Mouse (Mus musculus): ENCODE measurements around the gene Rps13.

The Rps13 gene

GRCm38 (mm10) chr7:116333713-116334668, at the start of gene Rps13:
TSS of gene Rps13 (minus strand) at chr7:116334195.
- DNase-seq (ENCODE audit: low read depth, low spot score), result peak; percentile 96

DNA sequence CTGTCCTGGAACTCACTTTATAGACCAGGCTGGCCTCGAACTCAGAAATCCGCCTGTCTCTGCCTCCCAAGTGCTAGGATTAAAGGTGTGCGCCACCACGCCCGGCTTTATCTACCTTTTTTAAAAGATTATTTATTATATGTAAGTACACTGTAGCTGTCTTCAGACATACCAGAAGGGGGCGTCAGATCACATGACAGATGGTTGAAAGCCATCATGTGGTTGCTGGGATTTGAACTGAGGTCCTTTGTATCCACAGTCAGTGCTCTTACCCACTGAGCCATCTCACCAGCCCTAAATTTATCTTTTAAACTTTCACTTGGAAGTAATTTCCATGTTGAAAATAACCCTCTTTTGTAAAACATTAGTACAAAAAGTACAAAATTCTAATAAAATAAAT, 45.2 kb upstream of the Rps13 start:
- peak; percentile 60 for DNase-seq (ENCODE audit: low read depth, low spot score)

DNA sequence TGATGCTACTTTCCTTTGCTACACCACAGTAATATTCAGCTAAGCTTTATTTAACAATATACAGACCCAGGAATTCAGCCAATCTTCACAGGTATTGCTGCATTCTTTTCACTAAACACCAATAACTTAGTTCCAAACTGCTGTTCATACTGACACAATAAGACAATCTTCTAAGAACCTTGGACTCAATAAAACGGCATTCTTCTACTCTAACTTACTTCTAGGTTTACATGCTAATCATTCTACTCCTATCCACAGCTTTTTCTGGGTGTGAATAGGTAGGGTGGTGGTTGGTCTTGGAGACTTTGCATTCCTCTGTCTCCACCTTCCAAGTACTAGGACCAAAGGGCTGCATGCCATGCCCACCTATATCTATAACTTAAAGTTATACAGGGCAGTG, 40.3 kb upstream of the Rps13 start:
- no peak for DNase-seq (ENCODE audit: low read depth, low spot score)

DNA sequence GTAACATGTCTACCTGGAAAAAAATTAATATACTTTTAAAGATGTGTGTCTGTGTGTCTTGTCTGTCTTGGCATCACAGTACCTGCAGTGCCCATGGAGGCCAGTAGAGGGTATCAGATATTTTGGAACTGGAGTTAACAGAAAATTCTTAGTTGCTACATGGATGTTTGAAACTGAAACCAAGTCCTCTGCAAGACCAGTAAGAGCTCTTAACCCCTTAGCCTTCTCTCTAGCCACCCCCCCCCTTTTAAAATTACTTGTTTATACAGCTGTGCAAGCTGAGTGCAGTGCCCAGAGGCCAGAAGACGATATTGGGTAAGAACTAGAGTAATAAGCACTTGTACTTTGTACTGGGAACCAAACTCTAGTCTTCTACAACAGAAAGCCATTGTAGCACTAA, 2.2 kb upstream of the Rps13 start:
- DNase-seq (ENCODE audit: low read depth, low spot score), result peak; percentile 65

GRCm38 (mm10) chr7:116335133-116335532, 1.1 kb upstream of the Rps13 start:
- peak; percentile 1 for DNase-seq (ENCODE audit: low read depth, low spot score)

DNA sequence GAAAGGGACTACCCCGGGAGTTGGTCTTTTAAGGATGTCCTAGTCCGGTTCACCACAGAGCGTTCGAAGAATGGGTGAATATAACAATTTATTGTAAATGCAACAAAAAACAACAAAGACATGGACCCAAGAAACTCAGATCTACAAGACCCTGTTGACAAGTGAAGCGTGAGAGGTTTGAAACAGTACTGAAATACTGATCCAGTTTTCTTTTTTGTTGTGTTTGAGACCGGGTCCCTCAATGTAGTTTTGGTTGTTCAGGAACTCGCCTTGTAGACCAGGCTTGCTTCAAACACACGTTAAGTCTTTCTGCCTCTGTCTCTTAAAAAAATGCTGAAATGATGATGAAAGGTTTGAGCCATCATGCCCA, 659 bp upstream of the Rps13 start:
- no peak for DNase-seq (ENCODE audit: low read depth, low spot score)

GRCm38 (mm10) chr7:116331246-116331645, 2.7 kb downstream of the Rps13 start:
- DNase-seq (ENCODE audit: low read depth, low spot score), result no peak

- DNase-seq (ENCODE audit: low read depth, low spot score), result no peak
These were observed 4.1 kb downstream of the Rps13 start for GRCm38 (mm10) chr7:116329858-116330257.

DNA sequence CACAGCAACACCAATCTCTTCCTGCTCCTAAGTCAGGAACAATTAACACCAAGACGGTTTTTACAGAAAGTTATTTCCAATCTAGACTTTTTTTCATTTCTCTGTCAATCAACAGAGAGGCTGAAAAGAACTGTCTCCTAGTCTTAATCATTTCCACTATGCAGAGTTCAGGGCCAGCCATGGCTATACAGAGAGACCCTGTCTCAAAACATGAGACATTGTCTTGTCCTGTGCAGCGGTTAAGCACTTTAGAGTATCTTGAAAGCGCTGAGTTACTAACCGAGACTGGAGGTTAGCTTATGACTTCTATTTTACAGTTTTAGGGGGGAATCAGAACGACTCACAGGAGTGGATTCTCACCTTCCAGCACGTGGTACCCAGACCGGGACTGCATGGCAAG, 5.2 kb downstream of the Rps13 start:
- DNase-seq (ENCODE audit: low read depth, low spot score), result no peak

GRCm38 (mm10) chr7:116327901-116328300, 6.1 kb downstream of the Rps13 start:
- DNase-seq (ENCODE audit: low read depth, low spot score), result no peak

GRCm38 (mm10) chr7:116323331-116323964, 10.5 kb downstream of the Rps13 start:
- DNase-seq (ENCODE audit: low read depth, low spot score), result peak; percentile 72

DNA sequence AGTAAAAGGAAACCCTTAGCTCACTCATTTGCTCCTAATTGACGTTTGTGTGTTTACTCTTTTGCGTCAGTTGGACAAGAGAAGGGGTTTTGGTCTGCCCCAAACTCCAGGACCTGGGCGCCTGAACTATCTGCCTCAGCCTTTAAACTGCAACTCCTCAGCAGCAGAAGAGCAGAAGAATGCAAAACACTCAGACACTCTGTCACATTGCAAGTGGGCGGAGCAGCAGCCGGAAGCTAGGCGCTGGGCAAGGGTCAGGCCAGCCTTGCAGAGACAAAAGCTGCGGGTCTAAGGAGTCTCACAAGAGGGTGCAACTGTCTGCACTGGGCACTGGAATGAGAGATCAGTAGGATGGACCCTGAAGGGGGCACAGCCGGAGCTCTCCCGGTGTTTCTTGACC, 24.5 kb downstream of the Rps13 start:
- DNase-seq (ENCODE audit: low read depth, low spot score), result peak; percentile 58

DNA sequence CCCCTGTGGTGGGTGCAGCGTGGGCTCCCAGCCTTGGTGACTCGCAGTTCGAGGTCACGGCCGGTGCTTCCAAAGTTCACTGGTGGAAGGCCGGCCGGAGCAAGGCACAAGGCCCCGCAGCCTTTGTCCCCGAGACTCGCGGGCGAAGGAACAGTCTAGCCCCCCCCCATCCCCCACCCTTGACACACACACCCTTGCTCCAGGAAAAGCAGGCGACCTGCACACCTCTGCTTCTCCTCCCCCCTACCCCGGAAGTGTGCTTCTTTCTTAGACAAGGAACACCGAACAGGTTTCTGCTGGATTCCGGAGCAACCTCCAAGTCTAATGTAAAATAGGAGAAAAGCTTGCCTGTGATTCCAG, 25.4 kb downstream of the Rps13 start:
- DNase-seq (ENCODE audit: low read depth, low spot score), result peak; percentile 92

DNA sequence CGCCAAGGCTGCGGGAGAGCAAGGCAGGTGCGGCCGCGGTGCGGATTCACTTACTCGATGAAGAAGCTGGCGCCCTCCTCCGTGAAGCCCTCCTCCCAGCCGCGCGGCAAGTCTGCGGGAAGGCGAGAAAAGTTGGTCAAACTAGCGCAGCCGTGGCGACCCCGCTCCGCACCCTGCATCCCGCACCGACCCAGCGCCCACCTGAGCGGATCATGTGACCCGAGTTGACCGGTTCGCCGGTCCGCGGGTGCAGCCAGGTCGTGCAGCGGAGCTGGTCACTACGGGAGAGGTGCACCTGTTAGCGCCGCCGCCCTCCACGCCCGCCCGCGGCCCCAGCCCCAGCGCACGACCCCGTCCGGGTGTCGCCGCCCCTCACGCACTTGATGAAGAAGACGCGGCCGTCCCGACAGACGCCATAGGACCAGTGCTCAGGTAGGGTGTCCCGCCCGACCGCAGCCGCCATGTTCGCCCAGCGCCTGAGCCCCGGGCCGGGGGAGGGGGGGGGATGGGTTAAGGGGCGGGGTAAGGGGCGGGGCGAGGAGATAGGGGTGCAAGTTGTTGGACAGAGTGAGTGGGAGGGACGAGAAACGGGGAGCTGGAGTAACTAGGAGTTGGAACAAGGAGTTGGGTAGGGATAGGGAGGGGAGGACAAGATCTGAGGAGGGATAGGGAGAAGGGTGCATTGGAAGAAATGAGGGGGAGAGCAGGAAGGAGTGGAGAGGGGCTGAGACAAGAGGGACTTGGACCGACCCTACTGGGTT, 25.9 kb downstream of the Rps13 start, which contains the start of gene Plekha7:
Plekha7 (minus strand) TSS at position 506 of the 761 bp plus-strand sequence.
- DNase-seq (ENCODE audit: low read depth, low spot score), result peak; percentile 93

DNA sequence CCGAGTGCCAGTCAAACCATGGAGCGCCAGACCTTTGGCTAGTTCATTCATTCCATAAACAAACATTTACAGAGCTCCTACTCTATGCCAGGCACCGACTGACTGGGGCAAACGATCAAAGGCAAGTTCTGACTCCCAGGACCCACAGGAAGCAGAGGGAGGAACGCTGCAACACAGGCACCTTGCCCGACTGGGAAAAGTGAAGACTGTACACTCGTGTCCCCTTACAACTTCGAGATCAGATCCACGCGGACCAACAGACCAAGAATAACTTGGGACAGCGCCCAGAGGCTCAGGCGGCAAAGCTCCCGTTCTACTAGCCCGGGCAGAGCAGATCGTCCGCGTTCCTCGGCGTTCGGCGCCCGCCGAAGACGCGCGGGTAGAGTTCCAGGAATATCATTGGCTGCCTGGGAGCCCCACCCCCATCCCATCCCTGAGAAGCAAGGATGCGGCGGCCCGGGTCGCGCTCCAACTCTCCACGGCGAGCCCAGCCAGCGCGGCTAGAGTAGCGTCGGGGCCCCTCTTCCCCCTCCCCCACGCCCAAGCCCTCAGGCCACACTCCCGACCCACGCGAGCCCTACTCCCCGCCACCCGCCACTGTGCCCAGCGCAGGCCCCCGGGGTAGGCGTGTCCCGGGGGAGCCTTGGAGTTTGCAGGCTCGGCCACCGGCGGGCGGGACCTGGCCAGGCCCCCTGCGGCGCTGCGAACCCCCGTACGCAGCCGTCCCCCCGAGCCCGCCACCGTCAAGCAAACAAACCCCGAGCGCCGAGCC, 26.7 kb downstream of the Rps13 start:
- DNase-seq (ENCODE audit: low read depth, low spot score), result peak; percentile 82

- peak; percentile 86 for DNase-seq (ENCODE audit: low read depth, low spot score)
These were observed 27.4 kb downstream of the Rps13 start for GRCm38 (mm10) chr7:116306601-116307000.

- DNase-seq (ENCODE audit: low read depth, low spot score), result peak; percentile 9
These were observed 32.2 kb downstream of the Rps13 start for GRCm38 (mm10) chr7:116301661-116302311.

GRCm38 (mm10) chr7:116301144-116301543, 32.9 kb downstream of the Rps13 start:
- DNase-seq (ENCODE audit: low read depth, low spot score), result peak; percentile 91

DNA sequence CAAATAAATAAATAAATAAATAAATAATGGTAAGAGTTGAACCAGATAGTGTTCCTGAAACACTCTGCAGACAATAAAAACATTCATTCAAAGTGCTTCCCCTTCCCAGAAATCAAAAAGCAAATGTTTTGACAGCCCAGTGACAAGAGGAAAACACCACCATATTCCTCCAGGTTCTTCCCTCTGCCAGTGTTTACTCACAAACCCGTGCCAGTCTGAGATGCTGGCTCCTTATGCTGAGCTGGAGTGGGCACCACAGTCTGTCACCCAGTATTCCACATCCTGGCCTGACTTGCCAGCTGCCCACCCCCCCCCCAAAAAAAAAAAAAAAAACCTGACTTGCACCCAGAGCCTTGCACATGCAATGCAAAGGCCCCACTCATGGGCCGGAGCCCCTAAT, 35.1 kb downstream of the Rps13 start:
- peak; percentile 0 for DNase-seq (ENCODE audit: low read depth, low spot score)

GRCm38 (mm10) chr7:116298389-116298788, 35.6 kb downstream of the Rps13 start:
- no peak for DNase-seq (ENCODE audit: low read depth, low spot score)

- DNase-seq (ENCODE audit: low read depth, low spot score), result peak; percentile 63
These were observed 39.0 kb downstream of the Rps13 start for GRCm38 (mm10) chr7:116294961-116295360.

Data from ES-CJ7 (cell line).